Mouse (Mus musculus) lung, postnatal 0 days (tissue): ENCODE data around the gene Pou2f1. TPM values are rescaled to one million over a fixed set of nuclear protein-coding genes. Genes with fewer than 3 reads are reported as not detected.

Experiments used
- ATAC-seq: fragments of 200-750 bp; cut with Nextera tagmentation; 2 replicates; pipeline ENCODE4 v1.8.0; 2017; ENCODE audit warnings: moderate library complexity
- DNase-seq: peaks from one replicate; pipeline ENCODE4 v3.0.0-alpha.2; 2016; ENCODE audit warnings: low spot score
- H3K27ac ChIP-seq: fragments of 300-500 bp; sonication (generic); 2 replicates; pipeline ENCODE4 v1.5.1; 2014; ENCODE audit warnings: antibody characterized with exemption, mild to moderate bottlenecking, low read length, mixed read lengths
- H3K27me3 ChIP-seq: fragments of 300-500 bp; sonication (generic); replicated peaks from 2 replicates; pipeline ENCODE4 v1.6.1; 2014; ENCODE audit warnings: low read length, mixed read lengths; ENCODE audit not compliant: insufficient read depth
- H3K36me3 ChIP-seq: fragments of 300-500 bp; sonication (generic); 2 replicates; pipeline ENCODE4 v1.6.1; 2014; ENCODE audit warnings: low read length, mixed read lengths; ENCODE audit not compliant: insufficient read depth
- H3K4me1 ChIP-seq: fragments of 300-500 bp; sonication (generic); 2 replicates; pipeline ENCODE4 v1.6.1; 2014; ENCODE audit warnings: antibody characterized with exemption, low read depth, low read length, mixed read lengths; ENCODE audit not compliant: insufficient read depth
- H3K4me2 ChIP-seq: fragments of 300-500 bp; sonication (generic); replicated peaks from 2 replicates; pipeline ENCODE4 v1.6.1; 2014; ENCODE audit warnings: low read depth, mild to moderate bottlenecking, low read length, moderate library complexity, mixed read lengths
- H3K4me3 ChIP-seq: fragments of 300-500 bp; sonication (generic); 2 replicates; pipeline ENCODE4 v1.5.1; 2014; ENCODE audit warnings: low read depth, low read length
- H3K9ac ChIP-seq: fragments of 300-500 bp; sonication (generic); replicated peaks from 2 replicates; pipeline ENCODE4 v1.6.1; 2014; ENCODE audit warnings: low read depth, mild to moderate bottlenecking
- H3K9me3 ChIP-seq: fragments of 300-500 bp; sonication (generic); 2 replicates; pipeline ENCODE4 v1.6.1; 2016; ENCODE audit warnings: low read length, mixed read lengths
- CTCF ChIP-seq: IDR thresholded peaks from 2 replicates; pipeline ENCODE4 v1.5.1; 2016; ENCODE audit warnings: antibody characterized with exemption, mild to moderate bottlenecking
- EP300 ChIP-seq: IDR thresholded peaks from 2 replicates; pipeline ENCODE4 v1.6.1; 2016; ENCODE audit warnings: antibody characterized with exemption, mild to moderate bottlenecking, control low read depth
- WGBS: fragments of 180-500 bp; shearing (Covaris S2); extraction: QIAGEN DNeasy Blood & Tissue Kit; methylation state at CpG from one replicate; pipeline ENCODE4 v1.1.7; 2014; 5-methylcytosine and 5-hydroxymethylcytosine counted together
- polyA plus RNA-seq: library from polyadenylated mRNA; unstranded; fragments of >200 nt; fragmentation: Nextera tagmentation; extraction: Ambion mirVana; gene quantifications from 2 replicates; pipeline ENCODE4 v1.2.1, GENCODE M21; 2015

Gene Pou2f1
- polyA plus RNA-seq, 1 experiment from 2014 or later, result 7.9 TPM

- DNase-seq (no peak), ATAC-seq (no peak)
- Histone ChIP-seq H3K4me1 (0 out of 2 replicates have a peak, but pooled peaks cover 2% of the 10 kb centered on the region), H3K9ac (no peak overlapping the region), H3K9me3 (no peaks in the 10 kb centered on the region), H3K27me3 (no peaks in the 10 kb centered on the region), H3K27ac (no peak overlapping the region), H3K4me3 (no peak overlapping the region), H3K36me3 (no peaks in the 10 kb centered on the region), H3K4me2 (no peak overlapping the region)
- WGBS, result 87% methylated on average over 2 of the region's 2 CpGs
- TF ChIP-seq EP300 (no peak), CTCF (no peak)
These were observed 13.9 kb downstream of the Pou2f1 start for GRCm38 (mm10) chr1:165988536-165988935.

GRCm38 (mm10) chr1:165988072-165988471 lies 14.4 kb downstream of the Pou2f1 start:
- Histone ChIP-seq H3K4me1 (0 out of 2 replicates have a peak, but pooled peaks cover 2% of the 10 kb centered on the region), H3K27ac (no peak overlapping the region), H3K4me3 (no peak overlapping the region), H3K36me3 (no peaks in the 10 kb centered on the region), H3K4me2 (no peak overlapping the region), H3K9ac (no peak overlapping the region), H3K9me3 (no peaks in the 10 kb centered on the region), H3K27me3 (no peaks in the 10 kb centered on the region)
- ATAC-seq, result no peak
- no peak for TF ChIP-seq CTCF
- TF ChIP-seq EP300, result no peak
- no peak for DNase-seq
- 95% methylated on average over 2 of the region's 2 CpGs for WGBS

GRCm38 (mm10) chr1:165985743-165986360 lies 16.6 kb downstream of the Pou2f1 start:
- Histone ChIP-seq H3K4me2 (no peak overlapping the region), H3K4me1 (0 out of 2 replicates have a peak, but pooled peaks cover 2% of the 10 kb centered on the region), H3K27me3 (no peaks in the 10 kb centered on the region), H3K36me3 (no peaks in the 10 kb centered on the region), H3K4me3 (no peak overlapping the region), H3K9ac (no peak overlapping the region), H3K9me3 (no peaks in the 10 kb centered on the region), H3K27ac (no peak overlapping the region)
- 55% methylated on average over 3 of the region's 3 CpGs for WGBS
- ATAC-seq (no peak), DNase-seq (no peak)
- TF ChIP-seq EP300, result no peak
- no peak for TF ChIP-seq CTCF

GRCm38 (mm10) chr1:165985186-165985585 lies 17.3 kb downstream of the Pou2f1 start:
- H3K27me3 ChIP-seq, result no peaks in the 10 kb centered on the region
- TF ChIP-seq EP300 (no peak), CTCF (no peak)
- WGBS, result 66% methylated on average over 3 of the region's 3 CpGs
- H3K9ac ChIP-seq, result no peak overlapping the region
- no peak overlapping the region for H3K27ac ChIP-seq
- H3K9me3 ChIP-seq, result no peaks in the 10 kb centered on the region
- DNase-seq (no peak), ATAC-seq (no peak)
- no peak overlapping the region for H3K4me2 ChIP-seq
- H3K4me3 ChIP-seq, result no peak overlapping the region
- 0 out of 2 replicates have a peak, but pooled peaks cover 2% of the 10 kb centered on the region for H3K4me1 ChIP-seq
- H3K36me3 ChIP-seq, result no peaks in the 10 kb centered on the region

- no peaks in the 10 kb centered on the region for H3K27me3 ChIP-seq
- H3K9ac ChIP-seq, result no peak overlapping the region
- H3K4me2 ChIP-seq, result no peak overlapping the region
- H3K4me1 ChIP-seq, result peaks cover 5% of the 10 kb centered on the region; the same call in 1 of the 2 replicates
- no peaks in the 10 kb centered on the region for H3K36me3 ChIP-seq
- no peak overlapping the region for H3K27ac ChIP-seq
- TF ChIP-seq EP300, result no peak
- H3K4me3 ChIP-seq, result no peak overlapping the region
- DNase-seq (peak; percentile 11), ATAC-seq (peak; percentile 47)
- 38% methylated on average over 7 of the region's 7 CpGs for WGBS
- H3K9me3 ChIP-seq, result no peaks in the 10 kb centered on the region
These were observed 25.6 kb downstream of the Pou2f1 start for GRCm38 (mm10) chr1:165976672-165977448.

GRCm38 (mm10) chr1:165969001-165969690 lies 33.3 kb downstream of the Pou2f1 start:
- WGBS, result 81% methylated on average over 3 of the region's 3 CpGs
- Histone ChIP-seq H3K4me1 (no peaks in the 10 kb centered on the region), H3K27ac (no peak overlapping the region), H3K27me3 (no peaks in the 10 kb centered on the region), H3K9ac (no peak overlapping the region), H3K9me3 (no peaks in the 10 kb centered on the region), H3K36me3 (no peaks in the 10 kb centered on the region), H3K4me3 (no peak overlapping the region), H3K4me2 (no peak overlapping the region)
- no peak for ATAC-seq
- TF ChIP-seq EP300 (no peak), CTCF (no peak)
- no peak for DNase-seq
